Mouse (Mus musculus) right cerebral cortex, postnatal 4 days (tissue): ENCODE results near the gene Taco1.
"Not testable (repeated sequence)": the region's sequence is repeated elsewhere in the genome, so short reads cannot be mapped to it uniquely, and the experiment has no call there.

Source experiments
- DNase-seq: peaks from one replicate; pipeline ENCODE4 v3.0.0-alpha.2; 2022

Taco1 gene

DNA sequence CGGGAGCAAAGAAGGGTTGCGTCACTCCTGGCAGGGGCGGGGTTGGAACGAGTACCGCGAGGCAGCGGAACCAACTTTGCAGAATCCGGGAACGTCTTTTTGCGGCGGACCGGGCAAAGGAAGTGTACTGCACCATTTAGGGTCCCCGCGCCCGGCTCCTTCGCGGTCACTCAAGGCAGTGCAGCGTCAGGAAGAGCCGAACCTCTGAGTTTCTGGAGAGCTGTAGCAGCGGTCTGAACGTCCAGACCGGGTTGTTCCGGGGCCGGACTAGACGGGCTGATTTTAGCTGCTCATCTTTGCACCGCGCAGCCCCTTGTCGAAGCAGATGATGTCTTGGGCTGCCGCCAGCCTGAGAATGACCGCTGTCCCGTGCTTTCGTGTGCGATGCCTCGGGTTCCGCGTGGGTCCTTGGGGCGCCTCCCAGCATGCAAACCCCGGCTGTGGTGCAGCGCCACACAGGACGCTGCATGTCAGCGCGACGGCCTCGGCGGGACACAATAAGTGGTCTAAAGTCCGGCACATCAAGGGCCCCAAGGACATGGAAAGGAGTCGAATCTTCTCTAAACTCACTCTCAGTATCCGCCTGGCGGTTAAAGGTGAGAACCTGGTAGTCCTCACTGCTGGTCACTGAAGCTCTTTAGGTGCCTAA, at the start of gene Taco1:
Gene Taco1, plus strand, starts transcription at position 139 of the 649 bp plus-strand sequence.
- peak; percentile 96 for DNase-seq

DNA sequence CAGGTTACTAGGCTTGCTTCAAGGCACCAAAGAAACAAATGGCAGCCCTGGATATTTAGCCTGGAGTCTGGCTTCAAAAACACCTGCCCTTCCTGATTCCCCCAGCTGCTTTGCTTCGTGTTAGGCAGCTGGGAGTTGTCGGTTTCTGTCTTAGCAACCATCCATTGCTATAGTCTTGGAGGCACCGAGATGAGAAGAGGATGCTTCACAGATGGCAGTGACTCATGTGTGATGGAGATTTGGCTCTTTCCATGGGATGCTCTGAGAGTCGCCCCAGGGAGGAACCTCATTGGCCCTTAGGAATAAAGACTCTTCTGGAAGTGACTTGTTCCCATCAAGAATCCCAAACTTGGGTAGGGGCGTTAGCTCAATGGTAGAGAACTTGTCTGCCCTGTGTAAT, 49.4 kb upstream of the Taco1 start:
- no peak for DNase-seq

DNA sequence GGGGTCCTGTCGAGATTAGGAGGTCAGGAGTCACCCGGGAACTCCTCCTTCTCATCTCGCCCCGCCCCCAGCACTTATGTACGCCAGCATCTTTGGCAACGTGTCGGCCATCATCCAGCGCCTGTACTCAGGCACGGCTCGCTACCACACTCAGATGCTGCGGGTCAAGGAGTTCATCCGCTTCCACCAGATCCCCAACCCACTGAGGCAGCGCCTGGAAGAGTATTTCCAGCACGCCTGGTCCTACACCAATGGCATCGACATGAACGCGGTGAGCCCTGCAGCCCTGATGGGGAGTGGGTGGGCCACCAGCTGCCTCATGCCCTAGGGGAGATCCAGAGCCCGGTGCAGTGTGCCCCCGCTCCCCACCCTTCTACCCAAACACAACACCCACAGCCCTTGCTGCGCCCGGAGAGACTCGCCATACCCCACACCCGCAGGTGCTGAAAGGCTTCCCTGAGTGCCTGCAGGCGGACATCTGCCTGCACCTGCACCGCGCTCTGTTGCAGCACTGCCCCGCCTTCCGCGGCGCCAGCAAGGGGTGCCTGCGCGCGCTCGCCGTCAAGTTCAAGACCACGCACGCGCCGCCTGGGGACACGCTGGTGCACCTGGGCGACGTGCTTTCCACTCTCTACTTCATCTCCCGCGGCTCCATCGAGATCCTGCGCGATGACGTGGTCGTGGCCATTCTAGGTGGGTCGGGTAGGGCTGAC, 45.7 kb upstream of the Taco1 start:
- DNase-seq = peak; percentile 54

DNA sequence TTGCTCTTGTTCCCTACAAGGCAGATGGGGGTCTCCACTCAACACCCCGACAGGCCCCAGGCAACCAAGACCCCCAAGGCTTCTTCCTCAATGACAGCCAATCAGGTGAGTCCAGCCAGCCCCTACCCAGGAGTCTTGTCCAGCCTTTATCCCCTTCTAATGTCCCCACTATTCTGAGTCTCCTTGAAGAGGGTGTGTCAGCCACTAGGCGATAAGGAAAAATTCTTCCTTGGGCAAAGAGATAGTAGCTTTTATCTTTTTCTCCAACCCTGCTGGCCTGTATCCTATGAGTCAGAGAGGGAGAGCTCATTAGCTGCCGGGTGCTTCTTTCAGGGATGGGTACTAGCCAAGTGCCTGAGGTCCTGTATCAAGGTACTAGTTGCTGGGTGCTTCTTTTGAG, 40.1 kb upstream of the Taco1 start:
- no peak for DNase-seq

DNA sequence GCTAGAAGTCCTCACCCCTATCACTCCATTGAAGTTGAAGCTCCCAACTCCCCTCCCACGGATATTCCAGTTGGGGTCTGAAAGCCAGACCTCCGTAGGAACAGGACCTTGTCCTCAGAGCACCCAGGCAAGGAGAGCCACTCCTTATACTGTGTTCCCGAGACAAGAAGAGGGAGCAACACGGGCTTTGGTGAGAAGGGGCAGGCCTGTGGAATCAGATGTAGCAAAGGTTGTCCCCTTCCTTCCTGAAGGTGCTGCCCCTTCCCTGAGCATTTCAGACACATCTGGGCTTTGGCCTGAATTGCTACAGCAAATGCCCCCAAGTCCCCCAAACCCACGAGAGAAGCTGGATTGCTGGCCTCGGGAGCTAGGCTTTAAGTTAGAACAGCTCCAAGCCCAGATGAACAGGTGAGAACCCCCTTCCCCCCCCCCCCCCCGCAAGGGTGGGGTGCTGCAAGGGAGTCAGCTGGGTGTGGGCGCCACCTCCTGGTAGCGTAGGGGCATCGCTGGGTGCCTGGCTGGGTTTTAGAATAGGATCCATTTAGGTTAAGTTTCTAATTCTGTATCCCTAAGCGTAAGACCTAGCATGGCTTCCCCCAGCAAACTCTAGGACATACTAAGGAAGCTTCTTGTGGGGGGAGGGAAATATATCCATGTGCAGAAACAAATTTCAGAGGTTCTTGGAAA, 39.3 kb upstream of the Taco1 start:
- DNase-seq = peak; percentile 67

DNA sequence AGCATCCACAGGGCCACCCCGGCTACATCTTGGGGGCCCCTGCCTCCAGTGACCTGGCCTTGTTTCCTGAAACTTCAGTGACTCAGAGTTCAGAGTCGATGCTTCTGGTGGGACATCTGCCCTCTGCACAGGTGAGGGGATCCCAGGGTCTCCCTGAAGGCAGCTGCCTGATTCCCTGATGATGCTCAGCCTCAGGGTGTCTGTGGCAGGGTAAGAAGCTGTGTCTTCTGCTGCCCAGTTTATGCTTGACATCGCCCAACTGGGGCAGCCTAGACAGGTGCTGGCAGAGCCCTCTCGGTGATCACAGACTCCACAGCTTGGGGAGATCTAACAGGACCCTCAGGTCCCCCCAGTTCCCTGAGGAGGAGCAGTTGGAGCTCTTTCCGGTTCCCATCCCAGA, 38.3 kb upstream of the Taco1 start:
- DNase-seq = no peak

DNA sequence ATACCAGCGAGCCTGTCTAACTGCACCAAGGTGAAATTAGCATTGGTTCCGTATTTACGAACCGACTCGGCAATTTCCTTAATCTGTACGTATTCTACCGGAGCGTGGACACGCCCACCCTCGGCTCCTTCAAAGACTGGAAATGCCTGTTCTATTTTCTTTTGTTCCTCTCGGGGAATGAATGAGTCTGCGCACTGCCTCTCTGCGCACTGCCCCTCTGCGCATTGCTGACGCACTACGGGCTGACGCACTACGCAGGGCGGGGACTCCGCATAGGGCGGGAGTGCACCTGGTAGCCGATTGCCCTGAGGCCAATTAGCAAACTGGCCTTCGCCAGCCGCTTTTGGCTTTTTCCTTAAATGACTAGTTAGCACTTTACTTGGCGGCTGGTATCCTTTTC, 33.8 kb upstream of the Taco1 start:
- DNase-seq = not testable (repeated sequence)

DNA sequence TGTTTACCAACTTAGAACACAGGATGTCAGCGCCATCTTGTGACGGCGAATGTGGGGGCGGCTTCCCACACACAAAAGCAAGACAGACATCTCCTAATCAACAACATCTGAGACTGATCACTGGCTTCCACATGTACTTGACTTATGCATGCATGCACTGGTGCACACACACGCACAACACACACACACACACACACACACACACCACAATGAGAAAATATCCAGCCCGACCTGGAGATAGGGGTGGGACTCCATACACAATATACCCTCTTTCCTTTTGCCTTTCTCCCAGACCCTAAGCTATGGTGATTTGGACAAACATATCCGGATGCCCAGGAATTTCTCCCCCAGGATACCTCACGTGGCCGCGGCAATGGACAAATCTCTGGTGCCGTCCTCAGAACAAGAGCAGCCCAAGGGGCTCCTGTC, 32.4 kb upstream of the Taco1 start:
- no peak for DNase-seq

DNA sequence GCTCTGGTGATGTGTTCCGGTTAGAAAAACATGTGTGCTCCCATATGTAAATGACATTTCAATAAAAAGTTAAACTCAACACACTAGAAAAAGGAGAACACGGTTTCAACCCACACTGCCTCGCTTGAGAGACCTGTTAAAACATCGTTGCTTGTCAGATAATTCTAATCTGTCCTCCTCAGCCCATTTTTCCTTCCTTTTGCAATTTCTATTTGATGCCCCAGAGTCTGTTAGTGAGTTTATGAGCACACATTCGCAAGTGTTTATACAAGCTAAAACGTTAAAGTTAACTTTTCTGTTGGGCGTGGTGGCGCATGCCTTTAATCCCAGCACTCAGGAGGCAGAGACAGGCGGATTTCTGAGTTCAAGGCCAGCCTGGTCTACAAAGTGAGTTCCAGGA, 30.9 kb upstream of the Taco1 start:
- DNase-seq = no peak

DNA sequence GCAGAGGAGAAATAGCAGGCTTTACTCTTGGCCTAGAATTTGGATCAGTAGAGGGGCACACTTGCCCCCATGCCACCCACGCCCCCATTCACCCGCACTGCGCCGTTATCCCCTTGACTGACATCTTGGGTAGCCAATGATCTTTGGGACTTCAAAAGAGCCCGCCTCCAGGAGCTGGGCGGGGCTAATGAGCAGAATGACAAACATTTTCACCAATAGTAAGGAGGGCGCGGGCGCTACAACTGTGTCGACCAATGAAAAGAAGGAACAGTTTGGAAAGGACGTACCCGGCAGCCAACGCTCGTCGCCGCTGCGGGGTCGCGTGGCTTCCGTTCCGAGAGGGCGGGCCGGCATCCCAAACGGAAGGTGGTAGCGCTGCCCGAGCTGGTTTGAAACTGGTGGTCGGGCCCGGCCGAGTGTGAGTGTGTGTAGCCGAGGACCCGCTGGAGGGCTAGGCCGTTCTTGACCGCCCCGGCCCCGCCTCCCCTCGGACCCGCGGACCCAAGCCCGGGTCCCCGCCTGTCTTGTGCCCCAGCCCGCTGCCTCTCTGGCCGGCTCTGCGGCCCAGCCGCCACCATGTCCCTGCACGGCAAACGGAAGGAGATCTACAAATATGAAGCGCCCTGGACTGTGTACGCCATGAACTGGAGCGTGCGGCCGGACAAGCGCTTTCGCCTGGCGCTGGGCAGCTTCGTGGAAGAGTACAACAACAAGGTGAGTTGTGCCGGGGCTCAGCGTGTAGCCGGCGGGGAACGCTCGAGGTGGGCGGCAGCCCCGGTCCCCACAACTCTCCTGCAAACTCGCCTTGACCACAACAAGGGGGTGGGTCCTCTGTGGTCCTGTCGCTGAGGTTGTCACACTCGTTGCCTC, 29.1 kb upstream of the Taco1 start, which contains the start of gene Dcaf7:
Gene Dcaf7, plus strand, starts transcription at position 325 of the 870 bp plus-strand sequence.
- DNase-seq = peak; percentile 94

DNA sequence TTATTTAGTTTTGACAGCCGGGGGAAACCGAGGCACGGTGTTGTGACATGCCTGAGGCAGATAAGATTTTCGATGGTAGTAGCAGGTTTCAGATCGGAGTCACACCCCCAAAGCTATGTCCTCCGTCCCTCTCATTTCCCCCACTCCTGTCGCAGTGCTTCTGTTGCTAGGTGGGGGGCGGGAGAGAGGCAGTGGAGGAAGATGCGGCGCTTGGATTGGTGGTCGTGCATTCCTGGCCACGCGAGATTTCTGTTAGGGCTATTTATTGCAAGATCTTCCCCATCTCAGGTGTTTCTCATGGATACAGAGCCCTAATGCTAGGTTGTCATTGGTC, 28.5 kb upstream of the Taco1 start:
- peak; percentile 75 for DNase-seq

DNA sequence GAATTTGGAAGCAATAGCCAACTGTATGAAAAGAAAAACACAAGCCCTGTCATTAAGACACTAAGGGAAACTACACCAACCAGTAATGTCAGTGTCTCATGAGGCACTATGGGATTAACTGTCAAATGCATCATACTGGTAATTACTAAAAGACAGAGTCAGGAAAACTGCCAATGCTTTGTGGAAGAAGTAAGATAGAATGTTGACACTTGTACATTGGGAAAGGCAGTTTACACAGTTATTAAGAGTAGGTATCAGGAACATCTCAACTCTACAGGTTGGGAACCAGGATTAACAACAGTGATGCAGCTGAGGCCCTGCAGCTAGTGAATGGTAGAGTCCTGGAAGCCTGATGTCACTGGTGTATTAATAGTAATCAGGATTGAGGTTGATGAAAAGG, 21.5 kb upstream of the Taco1 start:
- DNase-seq = no peak

DNA sequence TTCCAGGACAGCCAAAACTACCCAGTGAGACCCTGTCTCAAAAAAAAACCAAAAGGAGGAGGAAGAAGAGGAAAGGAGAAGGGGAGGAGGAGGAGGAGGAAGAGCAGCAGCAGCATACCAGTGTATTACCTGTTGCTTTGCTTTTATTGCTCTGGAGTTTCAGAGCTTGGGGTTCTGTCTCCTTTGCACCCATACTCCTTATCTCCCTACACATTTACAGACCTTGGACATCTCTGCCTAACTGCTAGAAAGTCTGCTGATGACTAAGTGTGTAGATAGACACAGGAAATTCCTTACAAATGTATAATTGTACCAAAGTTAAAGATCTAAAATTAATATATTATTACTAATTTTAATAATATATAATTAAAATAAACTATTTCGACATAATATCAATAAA, 20.6 kb upstream of the Taco1 start:
- DNase-seq = no peak

DNA sequence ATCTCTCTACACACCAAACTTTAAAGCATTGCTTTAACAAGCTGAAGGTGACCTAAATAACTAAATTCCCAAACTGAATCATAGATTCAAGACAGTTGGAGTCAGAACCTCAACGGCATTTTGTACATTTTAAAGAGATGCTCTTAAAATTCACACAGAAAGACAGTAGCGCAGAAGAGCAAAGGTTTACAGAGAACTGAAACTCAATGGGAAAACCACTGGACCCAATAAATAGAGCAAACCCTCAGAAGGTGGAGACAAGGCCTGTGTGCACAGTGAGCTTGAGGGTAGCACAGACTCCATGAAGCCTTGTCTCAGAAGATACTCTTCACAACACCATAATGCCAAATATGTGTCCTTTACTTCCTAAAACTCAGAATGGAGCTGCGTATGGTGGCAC, 20.1 kb upstream of the Taco1 start:
- DNase-seq = no peak

DNA sequence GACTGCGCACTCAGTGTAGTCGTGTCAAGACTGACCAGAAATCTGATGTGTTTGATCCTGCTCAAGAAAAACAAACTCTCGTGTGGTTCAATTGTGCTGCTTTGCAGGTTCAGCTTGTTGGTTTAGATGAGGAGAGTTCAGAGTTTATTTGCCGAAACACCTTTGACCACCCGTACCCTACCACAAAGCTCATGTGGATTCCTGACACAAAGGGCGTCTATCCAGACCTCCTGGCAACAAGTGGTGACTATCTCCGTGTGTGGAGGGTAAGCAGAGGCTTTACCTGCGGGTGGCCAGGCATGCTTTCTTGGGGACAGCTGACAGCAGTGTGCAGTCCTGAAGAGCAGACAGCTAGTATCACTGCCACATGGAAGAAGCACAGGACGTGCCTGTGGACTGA, 19.3 kb upstream of the Taco1 start:
- no peak for DNase-seq

DNA sequence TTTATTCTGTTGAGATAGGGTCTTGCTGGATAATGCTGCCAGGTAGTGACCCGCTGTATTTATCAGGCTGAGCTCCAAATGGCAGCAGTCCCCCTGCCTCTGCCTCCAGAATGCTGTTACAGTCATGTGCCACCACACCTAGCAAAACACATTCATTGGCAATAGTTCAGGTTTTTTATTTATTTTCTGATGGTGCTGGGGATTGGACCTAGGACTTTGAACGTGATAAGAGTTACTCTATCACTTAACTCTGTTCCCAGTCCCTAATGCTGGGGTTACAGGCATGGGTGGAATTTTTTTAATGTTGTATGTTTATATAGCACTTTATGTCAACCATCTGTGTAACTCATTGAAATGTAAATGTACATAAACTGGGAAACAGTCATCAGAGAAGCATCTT, 11.9 kb upstream of the Taco1 start:
- no peak for DNase-seq

DNA sequence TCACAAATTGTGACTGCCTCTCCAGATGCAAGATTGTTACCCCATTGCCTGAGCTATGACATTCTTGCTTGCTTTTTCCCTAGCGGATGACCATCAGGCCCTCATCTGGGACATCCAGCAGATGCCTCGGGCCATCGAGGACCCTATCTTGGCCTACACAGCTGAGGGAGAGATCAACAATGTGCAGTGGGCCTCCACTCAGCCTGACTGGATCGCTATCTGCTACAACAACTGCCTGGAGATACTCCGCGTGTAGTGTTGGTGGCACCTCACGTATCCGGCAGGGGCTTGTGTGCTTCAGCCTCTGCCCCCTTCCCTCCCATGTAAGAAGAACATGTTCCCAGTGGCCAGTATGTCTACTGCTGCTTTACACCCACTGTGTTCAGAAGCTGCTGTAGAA, 11.3 kb upstream of the Taco1 start:
- DNase-seq = no peak

DNA sequence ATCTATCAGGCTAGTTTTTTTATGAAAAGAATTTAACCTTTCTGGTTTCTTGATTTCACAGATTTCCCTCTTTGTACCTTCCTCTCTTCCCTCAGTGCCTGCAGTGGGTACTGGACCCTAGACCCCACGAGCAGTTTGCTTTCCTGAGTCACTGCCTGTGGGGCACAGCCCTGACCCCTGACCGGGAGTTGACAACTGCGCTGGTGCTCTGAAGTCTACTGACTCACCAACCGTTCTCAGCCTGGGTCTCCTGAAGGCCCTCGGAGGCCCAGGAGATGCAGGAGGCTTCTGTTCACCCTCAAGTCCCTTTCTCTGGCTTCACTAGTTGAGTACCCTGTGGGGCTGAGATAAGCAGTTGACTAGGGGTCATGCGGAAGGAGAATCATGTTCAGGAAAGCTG, 10.5 kb upstream of the Taco1 start:
- DNase-seq = no peak

DNA sequence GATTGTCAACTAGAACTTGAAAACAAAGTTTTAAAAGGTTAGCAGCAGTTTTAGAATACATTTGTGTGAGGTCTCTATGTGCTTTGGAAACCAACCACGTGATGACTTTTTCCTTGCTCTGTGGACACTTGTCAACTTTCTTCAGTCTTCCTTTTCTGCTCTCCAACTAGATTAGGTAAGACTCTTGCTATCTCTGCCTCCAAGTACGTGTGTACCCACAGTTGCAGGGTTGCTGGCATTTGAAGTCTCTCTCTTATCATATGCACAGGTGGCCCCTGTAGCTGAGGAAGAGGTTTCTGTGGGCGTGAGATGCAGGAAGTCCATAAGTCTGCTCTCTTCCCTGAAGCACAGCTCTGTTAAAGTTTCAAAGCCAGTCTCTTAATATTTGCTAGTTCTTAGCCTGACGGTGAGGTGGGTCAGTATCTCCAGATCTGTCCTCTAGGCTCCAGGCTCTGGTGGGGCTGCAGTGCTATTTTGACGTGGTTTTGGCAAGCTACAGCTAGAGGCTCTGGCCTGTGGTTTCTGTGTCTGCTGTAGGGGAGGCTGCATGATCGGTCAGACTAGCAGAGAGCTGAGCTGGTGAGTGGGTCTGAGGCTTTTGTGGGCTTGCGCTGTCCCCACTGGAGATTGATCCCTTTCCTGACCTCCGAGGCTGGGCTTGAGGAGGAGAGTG, 8.9 kb upstream of the Taco1 start:
- DNase-seq = no peak

DNA sequence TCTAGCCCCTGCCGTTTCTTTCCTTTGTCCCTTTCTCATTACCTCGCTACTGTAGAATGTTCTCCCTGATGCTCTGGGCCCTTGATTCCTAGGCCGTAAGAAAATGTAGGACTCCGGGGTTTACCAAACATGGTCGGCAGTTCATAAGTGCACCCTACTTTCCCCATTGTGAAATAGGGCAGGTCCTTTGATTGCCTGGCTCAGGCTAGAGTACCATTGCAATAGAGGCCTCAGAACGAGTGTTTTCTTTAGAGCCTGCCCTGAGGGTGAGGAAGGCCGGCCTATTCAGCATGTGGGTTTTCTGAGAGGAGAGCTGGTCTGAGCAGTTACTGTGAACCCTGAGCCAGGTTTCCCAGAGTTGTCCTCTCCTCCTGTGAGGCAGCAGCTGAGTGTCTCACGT, 7.8 kb upstream of the Taco1 start:
- no peak for DNase-seq

DNA sequence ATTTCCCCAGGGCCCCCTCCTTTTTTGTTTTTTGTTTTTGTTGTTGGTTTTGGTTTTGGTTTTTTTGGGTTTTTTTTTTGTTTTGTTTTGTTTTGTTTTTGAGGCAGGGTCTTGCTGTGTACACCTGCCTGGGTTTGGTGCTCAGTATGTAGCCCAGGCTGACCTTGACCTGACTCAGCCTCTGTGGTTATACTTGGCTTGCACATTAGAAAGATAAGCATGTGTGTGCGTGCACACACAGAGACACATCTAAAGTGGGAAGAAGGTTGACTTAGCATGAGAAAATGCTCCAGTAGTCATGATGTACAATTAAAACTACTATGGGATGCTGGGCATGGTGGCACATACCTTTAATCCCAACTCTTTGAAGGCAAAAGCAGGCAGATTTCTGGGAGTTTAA, 5.3 kb upstream of the Taco1 start:
- no peak for DNase-seq

DNA sequence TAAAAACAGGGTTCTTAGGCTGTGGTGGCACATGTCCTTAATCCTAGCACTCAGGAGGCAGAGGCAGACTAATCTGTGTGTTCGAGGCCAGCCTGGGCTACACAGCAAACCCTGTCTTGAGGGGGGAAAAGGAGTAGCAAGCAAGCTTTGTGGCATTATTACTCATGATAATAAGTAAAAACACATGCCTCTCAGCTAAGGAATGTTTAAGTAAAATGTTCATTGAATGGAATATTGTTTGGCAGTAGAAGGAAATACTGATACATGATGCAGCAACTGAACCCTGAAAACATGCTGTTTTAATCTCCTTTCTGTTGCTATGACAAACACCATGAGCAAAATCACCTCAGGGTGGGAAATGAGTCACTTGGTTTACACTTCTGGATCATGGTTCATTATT, 4.5 kb upstream of the Taco1 start:
- DNase-seq = no peak

DNA sequence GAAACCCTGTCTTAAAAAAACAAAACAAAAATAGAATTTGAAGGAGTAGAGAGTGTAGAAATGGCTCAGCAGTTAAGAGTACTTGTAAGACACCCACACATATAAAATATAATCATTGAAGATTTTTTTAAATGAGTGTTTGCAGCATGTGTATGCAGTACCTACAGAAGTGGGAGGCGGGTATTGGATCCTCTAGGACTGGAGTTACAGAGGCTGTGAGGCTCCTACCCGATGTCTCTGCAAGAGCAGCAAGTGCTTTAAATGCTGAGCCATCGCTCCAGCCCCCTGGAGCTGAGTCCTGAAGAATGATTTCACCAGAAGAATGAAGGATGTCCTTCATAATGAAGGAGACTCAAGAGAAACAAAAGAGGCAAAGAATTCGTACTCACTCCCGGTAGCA, 2.1 kb upstream of the Taco1 start:
- DNase-seq = no peak
